Mouse (Mus musculus) liver, adult (tissue): ENCODE results near the gene Ccnc.

Experiments
- GATA4 ChIP-seq: IDR thresholded peaks from 2 replicates; pipeline ENCODE4 v1.6.1; 2014; ENCODE audit warnings: mild to moderate bottlenecking, low read length; ENCODE audit not compliant: insufficient replicate concordance

The Ccnc gene

DNA sequence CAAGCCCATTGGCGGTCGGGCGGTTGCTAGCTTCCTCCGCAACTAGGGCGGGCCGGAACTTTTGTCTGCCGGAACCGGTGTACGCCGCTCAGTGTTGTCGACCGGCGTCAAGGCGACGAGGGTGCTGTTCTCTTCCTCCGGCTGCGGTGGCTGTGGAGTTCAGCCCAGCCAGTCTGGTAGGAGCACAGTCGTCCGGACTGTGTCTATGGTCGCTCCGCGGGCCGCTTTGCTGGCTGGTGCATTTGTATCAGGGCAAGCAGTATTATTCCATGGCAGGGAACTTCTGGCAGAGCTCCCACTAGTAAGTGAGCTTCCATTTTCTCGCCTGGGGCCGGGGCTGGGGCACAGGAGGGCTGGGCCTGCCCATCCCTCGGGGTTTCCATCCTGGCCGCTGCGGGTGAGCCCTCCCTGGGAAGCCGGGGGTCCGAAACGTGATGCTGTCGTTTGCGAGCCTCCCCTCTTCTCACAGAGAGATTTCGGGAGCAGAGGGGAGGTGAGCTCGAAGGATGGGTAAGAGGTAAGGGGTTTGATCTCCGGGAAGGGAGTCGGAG, at the start of gene Ccnc:
Ccnc (plus strand) TSS at position 87 of the 551 bp plus-strand sequence.
- TF ChIP-seq GATA4 = no peak

DNA sequence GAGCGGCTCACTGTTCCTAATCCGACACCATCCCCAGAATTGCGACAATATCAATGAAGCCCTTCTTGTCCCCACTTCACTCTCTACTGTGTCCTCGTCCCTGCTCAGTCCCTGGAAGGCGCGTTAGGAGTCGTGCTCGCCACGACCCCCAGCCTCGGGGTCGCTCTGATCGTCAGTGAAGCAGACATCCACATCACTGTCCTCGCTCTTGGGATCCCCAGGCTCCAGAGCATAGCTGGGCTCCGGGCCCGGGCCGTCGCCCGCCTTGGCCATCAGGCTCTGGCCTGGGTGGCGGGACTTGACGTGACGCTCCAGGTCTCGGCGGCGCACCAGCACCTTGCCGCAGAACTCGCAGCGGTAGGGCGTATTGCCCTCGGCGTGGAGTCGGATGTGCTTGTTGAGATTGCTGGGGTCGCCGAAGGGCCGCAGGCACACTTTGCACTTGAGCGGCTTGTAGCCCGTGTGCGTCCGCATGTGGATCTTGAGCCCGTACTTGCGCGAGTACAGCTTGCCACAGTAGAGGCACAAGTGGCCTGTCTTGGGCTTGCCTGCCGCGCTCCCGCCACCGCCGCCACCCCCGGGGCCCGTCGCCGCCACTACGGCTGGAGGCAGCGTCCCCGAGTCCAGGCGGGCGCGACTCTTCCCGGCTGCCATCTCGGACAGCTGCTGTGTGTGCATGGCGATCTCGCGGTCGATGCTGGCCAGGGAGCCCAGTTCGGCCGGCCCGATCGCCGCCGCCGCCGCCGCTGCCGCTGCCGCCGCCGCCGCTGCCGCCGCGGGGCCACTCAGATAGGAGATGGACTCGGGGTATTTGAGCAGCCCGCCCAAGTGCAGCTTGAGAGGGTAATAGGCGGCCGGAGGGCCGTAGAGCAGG, 49.2 kb upstream of the Ccnc start:
- no peak for TF ChIP-seq GATA4

DNA sequence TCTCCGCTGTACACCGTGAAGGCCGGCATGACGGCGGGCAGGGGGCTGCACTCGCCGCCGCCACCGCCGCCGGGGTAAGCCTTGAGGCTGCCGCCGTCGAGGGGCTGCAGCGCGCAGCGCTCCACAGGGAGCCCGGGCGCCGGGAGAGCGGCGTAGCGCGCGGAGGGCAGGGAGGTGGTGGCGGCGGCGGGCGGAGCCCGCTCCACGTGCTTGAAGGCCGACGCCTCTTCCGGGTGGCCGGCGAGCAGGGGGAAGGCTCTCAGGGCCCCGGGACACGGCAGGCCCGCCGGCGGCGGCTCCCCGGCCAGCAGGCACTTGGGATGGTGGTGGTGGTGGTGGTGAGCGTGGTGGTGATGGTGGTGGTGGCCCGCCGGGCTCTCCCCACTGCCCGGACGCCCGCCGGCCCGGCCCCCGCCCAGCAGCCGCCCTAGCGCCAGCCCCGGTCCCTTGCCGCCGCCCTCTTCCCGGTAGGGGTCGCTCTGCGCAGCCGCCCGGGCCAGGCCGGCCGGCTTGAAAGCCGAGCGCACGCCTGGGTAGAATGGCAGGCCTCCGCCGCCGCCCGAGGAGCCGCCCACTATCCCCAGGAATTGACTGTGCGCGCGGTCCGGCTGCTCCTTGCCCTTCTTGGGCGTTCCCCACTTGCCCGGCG, 48.4 kb upstream of the Ccnc start:
- TF ChIP-seq GATA4 = no peak

DNA sequence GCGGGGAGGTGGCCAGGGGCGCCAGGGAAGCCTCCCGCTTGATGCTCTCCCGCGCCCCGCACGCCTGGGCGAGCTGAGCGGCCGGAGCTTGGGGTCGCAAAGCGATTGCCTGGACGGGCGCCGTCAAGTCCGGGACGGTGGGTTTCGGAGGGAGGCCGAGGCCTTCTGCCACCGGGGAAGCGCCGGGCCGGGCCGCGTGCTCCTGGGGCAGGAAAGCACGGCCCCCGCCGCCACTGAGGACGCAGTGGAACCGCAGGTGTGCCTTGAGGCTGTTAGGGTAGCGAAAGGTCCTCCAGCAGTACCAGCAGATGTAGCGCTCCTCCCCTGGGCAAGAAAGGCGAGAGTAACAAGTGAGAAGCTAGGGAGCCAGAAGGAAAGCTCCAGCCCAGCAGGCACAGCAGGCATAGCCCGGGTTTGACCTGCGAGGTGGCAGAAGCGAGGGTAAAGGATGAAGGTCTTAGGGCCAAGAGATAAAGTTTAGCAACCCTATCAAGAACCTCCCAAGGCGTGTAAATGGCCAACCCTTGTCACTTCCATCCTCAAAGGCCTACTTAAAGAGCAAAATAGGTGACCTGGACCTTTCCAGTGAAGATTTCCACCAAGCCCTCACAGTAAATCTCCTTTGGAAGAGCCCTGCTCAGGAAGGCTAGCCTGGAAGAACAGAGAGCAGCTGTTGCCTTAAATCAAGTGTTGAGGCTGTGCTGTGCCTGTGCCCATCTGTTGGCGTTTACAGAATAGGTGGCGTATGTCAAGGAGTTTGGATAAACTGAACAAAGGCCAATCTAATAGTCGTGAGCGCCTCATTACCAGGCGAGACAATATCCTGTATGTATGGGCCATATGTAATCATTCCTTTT, 47.6 kb upstream of the Ccnc start:
- TF ChIP-seq GATA4 = no peak

DNA sequence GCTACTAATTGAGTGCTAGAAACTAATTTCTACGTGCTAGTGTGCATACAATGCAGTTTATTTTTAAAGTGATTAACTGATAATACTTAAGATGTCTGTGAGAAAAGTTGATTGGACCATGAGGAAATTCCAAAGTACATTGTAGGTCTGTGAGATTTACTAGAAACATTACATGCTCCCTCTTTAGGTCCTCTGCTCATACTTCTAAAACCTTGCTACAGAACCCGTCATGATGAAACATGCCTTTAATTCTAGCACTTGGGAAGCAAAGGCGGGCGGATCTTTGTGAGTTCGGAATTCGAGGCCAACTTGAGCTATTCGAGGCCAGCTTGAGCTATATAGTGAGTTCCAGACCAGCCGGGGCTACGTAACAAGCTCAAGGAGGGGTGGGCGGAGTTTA, 46.5 kb upstream of the Ccnc start:
- TF ChIP-seq GATA4 = no peak

DNA sequence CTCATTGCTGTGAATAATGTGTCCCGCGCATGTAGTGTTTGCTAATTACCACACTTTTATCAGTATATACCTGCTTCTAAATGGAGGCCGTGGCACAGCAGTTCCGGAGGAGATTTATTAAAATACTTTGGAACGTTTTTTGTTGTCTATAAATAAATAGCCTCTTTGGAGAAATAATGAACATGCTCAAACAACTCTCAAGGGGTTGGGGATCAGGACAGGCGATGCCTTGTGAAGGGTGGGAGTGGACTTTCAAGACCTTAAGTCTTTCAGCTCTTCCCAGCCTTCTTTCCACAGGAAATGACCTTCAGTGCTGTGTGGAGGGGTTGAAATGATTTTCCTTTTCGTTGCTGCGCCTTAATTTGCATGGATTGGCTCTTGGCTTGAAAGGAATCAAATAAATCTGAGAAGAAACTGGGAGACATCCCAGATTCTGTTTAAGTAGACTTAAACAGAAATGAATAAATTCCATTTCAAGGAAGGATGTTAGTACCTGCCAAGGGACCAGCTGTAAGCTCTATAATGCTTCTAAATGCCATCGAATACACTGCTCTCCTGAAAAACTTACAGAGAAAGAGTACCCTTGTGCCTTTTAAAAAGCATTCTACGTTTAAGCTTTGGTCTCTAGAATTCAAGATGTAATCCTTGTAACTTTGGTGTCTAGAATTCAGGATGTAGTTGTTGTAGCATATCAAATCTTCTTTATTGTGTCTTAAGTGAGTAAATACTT, 44.9 kb upstream of the Ccnc start:
- TF ChIP-seq GATA4 = no peak

DNA sequence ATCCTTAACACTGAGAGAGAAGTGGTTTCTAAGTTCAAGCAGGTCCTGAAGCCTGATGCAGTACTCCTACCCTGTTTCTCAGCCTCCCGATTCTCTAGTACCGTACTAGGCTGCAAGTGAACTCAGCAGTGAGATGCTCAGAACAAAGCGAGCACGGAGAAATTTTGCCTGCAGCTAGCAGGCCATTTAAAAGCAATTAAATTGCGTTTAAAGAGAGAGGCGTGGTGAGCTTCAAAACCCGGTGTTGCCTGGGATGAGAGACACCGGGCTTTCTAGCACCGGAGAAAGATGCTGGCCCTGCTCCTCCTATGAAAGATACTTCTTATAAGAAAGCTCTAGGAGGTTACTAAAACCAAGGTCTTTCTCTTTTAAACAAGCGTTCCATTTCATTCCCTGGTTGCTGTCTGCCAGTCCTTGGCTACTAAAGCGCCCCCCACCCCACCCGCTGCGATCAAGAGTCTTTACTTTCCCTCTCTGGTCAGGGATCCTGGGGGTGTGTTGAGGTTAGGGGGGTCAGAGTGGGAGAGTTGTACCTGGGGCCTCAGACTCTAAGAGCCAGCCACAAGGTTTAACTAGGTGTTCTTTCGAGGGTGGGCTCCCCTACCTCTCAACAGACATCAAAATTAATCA, 43.0 kb upstream of the Ccnc start:
- no peak for TF ChIP-seq GATA4

DNA sequence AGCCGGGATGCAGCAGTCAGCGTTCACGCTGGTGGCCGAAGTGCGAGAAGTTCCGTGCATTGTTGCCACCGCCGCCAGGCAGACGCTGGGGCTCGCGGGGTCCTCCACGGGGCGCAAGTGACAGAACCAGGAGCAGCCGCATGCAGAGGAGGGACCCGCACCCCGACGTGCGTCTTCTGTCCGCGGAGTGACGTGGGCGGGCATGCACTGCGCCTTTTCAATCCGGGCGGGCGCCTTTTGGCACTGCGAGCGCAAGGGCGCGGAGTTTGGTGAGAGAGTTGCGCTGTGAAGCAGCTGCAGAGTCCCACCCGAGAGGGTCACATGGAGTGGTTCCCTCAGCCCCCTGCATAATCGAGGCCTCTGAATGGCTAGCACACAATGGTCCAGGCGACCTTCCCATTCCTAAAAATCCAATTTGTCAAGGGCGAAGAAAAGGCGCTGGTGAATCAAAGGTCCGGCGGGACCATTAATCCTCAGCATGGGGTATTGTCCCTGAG, 41.9 kb upstream of the Ccnc start, which contains the start of gene Prdm13:
Prdm13 (minus strand) TSS at position 369 of the 497 bp plus-strand sequence.
- no peak for TF ChIP-seq GATA4

DNA sequence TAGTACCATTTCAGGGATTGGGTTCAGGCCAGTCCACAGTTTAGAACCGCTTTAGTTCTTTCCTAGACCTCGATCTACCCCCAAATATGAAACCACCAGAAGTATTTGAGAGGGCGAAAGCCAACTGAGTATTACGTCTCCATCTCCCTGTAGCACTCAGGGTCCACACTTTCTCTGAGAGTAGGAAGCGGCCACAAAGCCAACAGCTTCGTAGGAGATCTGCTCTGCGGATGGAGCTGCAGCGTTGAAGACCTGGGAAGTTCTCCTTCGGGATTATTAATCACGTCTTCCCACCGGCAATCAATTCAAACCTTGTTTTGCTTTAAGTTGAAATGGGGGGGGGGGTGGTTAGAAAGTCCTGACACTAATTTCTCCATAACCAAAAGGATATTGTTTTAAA, 41.1 kb upstream of the Ccnc start:
- no peak for TF ChIP-seq GATA4

DNA sequence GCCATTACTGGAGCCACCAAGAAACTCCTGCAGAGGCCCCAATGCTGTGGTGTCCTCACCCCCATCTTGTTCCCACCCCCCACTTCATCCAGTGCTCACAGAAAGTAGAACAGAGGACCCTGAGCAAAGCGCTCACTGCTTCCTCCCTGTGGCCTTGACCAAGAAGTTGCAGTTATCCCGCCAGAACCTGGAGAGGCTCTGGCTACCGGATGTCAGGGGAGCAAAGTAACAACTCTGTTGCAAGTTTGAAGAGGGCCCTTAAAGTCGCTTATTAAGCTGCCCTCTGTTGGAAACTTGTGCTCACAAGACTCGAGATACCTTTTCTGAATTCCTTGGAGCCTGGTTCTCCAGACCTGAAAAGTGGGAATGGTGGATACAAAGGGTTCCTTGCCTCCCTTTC, 40.6 kb upstream of the Ccnc start:
- TF ChIP-seq GATA4 = no peak

DNA sequence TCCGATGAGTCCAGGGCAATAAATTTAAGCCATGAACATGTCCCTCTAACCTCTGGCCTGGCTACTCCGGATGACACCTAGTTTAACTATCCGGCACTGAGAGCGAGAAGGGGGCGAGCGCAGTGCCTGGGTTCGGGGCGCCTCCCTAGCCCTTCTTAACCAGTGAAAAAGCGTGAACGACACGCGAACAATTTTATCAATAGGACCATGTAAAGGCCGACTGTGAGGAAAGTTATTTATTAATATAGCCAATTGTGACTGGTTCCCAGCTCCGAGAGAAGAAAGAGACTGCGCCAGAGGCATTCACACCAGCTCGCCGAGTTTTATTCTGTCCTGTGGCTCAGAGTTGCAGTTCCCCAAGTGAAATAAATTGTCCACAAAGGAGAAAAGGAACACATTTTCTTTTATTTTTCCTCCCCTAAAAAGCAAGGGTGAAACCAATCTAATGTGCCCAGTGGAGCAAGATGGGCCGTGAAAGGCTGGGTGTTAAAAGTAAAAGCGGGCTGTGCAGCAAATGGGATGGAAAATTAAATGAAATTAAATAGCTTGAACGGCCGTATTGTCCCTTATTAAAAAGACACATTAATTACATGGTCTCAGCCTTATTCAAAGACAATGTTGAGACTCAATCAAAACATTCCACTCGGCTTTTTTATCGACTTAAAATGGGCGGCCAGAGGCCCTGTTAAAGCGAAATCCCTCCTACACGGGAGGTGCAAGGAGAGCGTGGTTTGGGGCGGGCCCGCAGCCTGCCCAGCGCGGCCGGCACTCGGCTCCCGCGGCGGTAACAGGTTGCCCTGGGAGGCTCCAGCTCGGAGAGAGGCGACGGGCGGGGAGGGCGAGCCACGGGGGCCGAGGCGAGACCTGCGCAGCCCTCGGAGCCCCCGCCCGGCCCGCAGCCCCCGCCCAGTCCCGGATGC, 39.5 kb upstream of the Ccnc start:
- TF ChIP-seq GATA4 = no peak

DNA sequence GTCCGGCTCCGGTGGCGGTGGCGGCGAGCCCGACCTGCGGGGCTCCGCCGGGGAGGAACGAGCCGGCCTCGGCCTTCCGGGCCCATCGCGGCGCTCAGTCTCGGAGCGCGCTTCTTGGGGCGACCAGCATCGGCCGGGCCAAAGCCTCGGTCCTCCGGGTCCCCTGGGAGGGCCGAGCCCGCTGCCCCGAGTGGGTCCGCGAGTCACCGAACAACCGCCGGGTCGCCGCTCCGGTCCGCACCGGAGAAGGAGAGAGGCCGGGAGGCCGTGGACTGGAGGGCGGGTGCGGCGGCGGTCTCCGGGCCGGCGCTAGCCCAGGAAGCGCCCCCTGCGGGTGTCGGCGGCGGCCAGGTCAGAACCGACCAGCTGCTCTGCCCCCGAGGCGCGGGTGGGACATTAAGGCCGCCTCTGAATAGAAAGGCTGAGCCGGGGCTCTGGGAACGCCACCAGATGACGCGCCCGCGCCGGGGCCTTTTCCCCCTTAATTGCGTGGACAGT, 38.7 kb upstream of the Ccnc start:
- no peak for TF ChIP-seq GATA4

DNA sequence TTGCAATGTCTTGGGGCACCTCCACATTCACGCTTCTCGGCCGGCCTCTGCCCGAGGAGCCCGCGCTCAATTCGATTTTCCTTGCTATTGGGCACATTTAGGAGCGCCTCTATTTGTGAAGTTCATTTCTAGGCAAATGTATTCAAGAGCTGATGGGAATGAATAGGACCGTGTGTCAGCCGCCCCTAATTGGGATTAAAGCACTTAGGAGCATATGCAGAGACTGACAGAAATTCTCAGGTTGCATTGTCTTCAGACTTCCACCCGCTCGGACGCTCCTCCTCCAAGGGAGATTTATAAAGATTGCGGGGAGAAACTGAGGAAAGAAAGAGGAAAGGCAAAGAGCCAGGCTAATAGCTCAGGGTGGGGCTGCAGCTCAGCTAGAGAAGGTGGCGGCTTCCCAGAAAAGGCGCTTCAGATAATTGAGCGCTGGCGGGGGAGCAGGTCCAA, 38.0 kb upstream of the Ccnc start:
- TF ChIP-seq GATA4 = no peak
